In genomic region chr11:74649095-74649646, GRCm38 (mm10) we compare ENCODE assay signal across 8 mouse cellular contexts. TPM values are rescaled to one million over a fixed set of nuclear protein-coding genes. Genes with fewer than 3 reads are reported as not detected.
A peak's percentile ranks its signal among the peaks of the same experiment; 100 is the strongest.
DNase-seq lines count a peak whose midpoint lies in the region; ATAC-seq and TF ChIP-seq lines count a peak whose summit lies in the region.

Gene Cluh, plus strand, starts transcription at chr11:74649495.

- peak within 1 kb of the TSS; percentile 95 for H3K4me2 ChIP-seq in forebrain, embryonic 12.5 days
- peak within 1 kb of the TSS; percentile 96 for H3K4me2 ChIP-seq in heart, postnatal 0 days (ENCODE audit: low read depth, low read length)
- peak within 1 kb of the TSS; percentile 96 for H3K4me2 ChIP-seq in liver, embryonic 16.5 days (ENCODE audit: low read depth, low read length)
- peak within 1 kb of the TSS; percentile 96 for H3K4me2 ChIP-seq in neural tube, embryonic 13.5 days

- peak; percentile 89 for DNase-seq in c-Kit-positive CD71-positive TER-119-positive erythroid progenitor cells, embryonic 14.5 days (ENCODE audit: low spot score)
- peak; percentile 98 for DNase-seq in heart, postnatal 0 days (ENCODE audit: low spot score)
- peak; percentile 98 to 99 for DNase-seq in kidney, postnatal 4 days

- no peaks in the 10 kb centered on the region for H3K9me3 ChIP-seq in E14TG2a.4 (ENCODE audit: low read length)
- no peaks in the 10 kb centered on the region for H3K9me3 ChIP-seq in forebrain, embryonic 12.5 days
- no peaks in the 10 kb centered on the region for H3K9me3 ChIP-seq in heart, postnatal 0 days (replicated peaks; ENCODE audit: control insufficient read depth, low read length)
- no peaks in the 10 kb centered on the region for H3K9me3 ChIP-seq in liver, embryonic 16.5 days (replicated peaks; ENCODE audit: control insufficient read depth, low read length)
- no peaks in the 10 kb centered on the region for H3K9me3 ChIP-seq in neural tube, embryonic 13.5 days

- TF ChIP-seq CTCF in E14TG2a.4 (conservative IDR thresholded peaks at IDR 0.05; ENCODE audit: low read length): no peak
- TF ChIP-seq CTCF in heart, postnatal 0 days (IDR thresholded peaks at IDR 0.05; ENCODE audit: low read depth): no peak
- TF ChIP-seq CTCF in testis, adult 2 months (IDR thresholded peaks at IDR 0.05; ENCODE audit: control insufficient read depth, insufficient read depth, insufficient replicate concordance, low read depth, low read length): no peak

- peak within 1 kb of the TSS; percentile 99 for H3K4me3 ChIP-seq in E14TG2a.4 (replicated peaks; ENCODE audit: low read length)
- H3K4me3 ChIP-seq in forebrain, embryonic 12.5 days (replicated peaks): peak within 1 kb of the TSS; percentile 95
- peak within 1 kb of the TSS; percentile 99 for H3K4me3 ChIP-seq in heart, postnatal 0 days (ENCODE audit: low read depth, low read length)
- H3K4me3 ChIP-seq in liver, embryonic 16.5 days (ENCODE audit: low read depth, low read length): peak within 1 kb of the TSS; percentile 88
- H3K4me3 ChIP-seq in neural tube, embryonic 13.5 days: peak within 1 kb of the TSS; percentile 92
- H3K4me3 ChIP-seq in testis, adult 2 months (ENCODE audit: control insufficient read depth, low read depth, low read length): peak within 1 kb of the TSS; percentile 85

- no peaks in the 10 kb centered on the region for H3K27me3 ChIP-seq in E14TG2a.4 (ENCODE audit: insufficient read depth, low read length)
- H3K27me3 ChIP-seq in forebrain, embryonic 12.5 days: no peaks in the 10 kb centered on the region
- no peaks in the 10 kb centered on the region for H3K27me3 ChIP-seq in heart, postnatal 0 days (ENCODE audit: control insufficient read depth, insufficient read depth, low read length)
- H3K27me3 ChIP-seq in liver, embryonic 16.5 days (ENCODE audit: control insufficient read depth, insufficient read depth, low read depth, low read length): no peaks in the 10 kb centered on the region
- H3K27me3 ChIP-seq in neural tube, embryonic 13.5 days: no peaks in the 10 kb centered on the region
- no peaks in the 10 kb centered on the region for H3K27me3 ChIP-seq in testis, adult 2 months (ENCODE audit: control insufficient read depth, insufficient read depth, low read length)

- peaks cover 37% of the 10 kb centered on the region for H3K36me3 ChIP-seq in E14TG2a.4 (ENCODE audit: insufficient read depth, low read length)
- 0 out of 2 replicates have a peak, but pooled peaks cover 4% of the 10 kb centered on the region for H3K36me3 ChIP-seq in forebrain, embryonic 12.5 days (replicated peaks)
- no peaks in the 10 kb centered on the region for H3K36me3 ChIP-seq in heart, postnatal 0 days (replicated peaks; ENCODE audit: control insufficient read depth, insufficient read depth, low read length)
- H3K36me3 ChIP-seq in liver, embryonic 16.5 days (ENCODE audit: control insufficient read depth, insufficient read depth): no peaks in the 10 kb centered on the region
- H3K36me3 ChIP-seq in neural tube, embryonic 13.5 days: no peaks in the 10 kb centered on the region
- no peaks in the 10 kb centered on the region for H3K36me3 ChIP-seq in testis, adult 2 months (ENCODE audit: control insufficient read depth, insufficient read depth, low read length)

- peak; percentile 51 for TF ChIP-seq POLR2A in testis, adult 2 months (IDR thresholded peaks at IDR 0.05; ENCODE audit: control insufficient read depth, low read depth, low read length)

- ATAC-seq in forebrain, embryonic 12.5 days (ENCODE audit: low FRiP score): peak; percentile 92
- ATAC-seq in heart, postnatal 0 days (ENCODE audit: insufficient read depth, low read depth): peak; percentile 93
- ATAC-seq in liver, embryonic 16.5 days (ENCODE audit: low read depth): peak; percentile 90
- ATAC-seq in neural tube, embryonic 13.5 days (ENCODE audit: low read depth): peak; percentile 90

- peak; percentile 88; the same call in 1 of the 2 replicates for TF ChIP-seq EP300 in heart, postnatal 0 days (IDR thresholded peaks at IDR 0.05; ENCODE audit: low read depth)

- H3K27ac ChIP-seq in forebrain, embryonic 12.5 days: peak within 1 kb of the TSS; percentile 67
- peak within 1 kb of the TSS; percentile 94 for H3K27ac ChIP-seq in heart, postnatal 0 days (ENCODE audit: low read depth)
- peak within 1 kb of the TSS; percentile 84 for H3K27ac ChIP-seq in liver, embryonic 16.5 days (ENCODE audit: low read length)
- H3K27ac ChIP-seq in neural tube, embryonic 13.5 days (replicated peaks): peak within 1 kb of the TSS; percentile 77
- H3K27ac ChIP-seq in testis, adult 2 months (ENCODE audit: control insufficient read depth, insufficient read depth, low read depth, low read length): peak within 1 kb of the TSS; percentile 94

- H3K9ac ChIP-seq in forebrain, embryonic 12.5 days: peak within 1 kb of the TSS; percentile 80
- peak within 1 kb of the TSS; percentile 97 for H3K9ac ChIP-seq in heart, postnatal 0 days (replicated peaks; ENCODE audit: low read depth, low read length)
- H3K9ac ChIP-seq in liver, embryonic 16.5 days (ENCODE audit: low read depth, low read length): peak within 1 kb of the TSS; percentile 81
- H3K9ac ChIP-seq in neural tube, embryonic 13.5 days: peak within 1 kb of the TSS; percentile 89

- H3K4me1 ChIP-seq in E14TG2a.4 (replicated peaks; ENCODE audit: low read depth, low read length): peaks cover 72% of the 10 kb centered on the region
- H3K4me1 ChIP-seq in forebrain, embryonic 12.5 days: peaks cover 34% of the 10 kb centered on the region
- peaks cover 29% of the 10 kb centered on the region for H3K4me1 ChIP-seq in heart, postnatal 0 days (ENCODE audit: control insufficient read depth, insufficient read depth)
- H3K4me1 ChIP-seq in liver, embryonic 16.5 days (ENCODE audit: control insufficient read depth, low read depth, low read length): peaks cover 41% of the 10 kb centered on the region
- peaks cover 52% of the 10 kb centered on the region for H3K4me1 ChIP-seq in neural tube, embryonic 13.5 days (replicated peaks)
- peaks cover 10% of the 10 kb centered on the region for H3K4me1 ChIP-seq in testis, adult 2 months (ENCODE audit: control insufficient read depth, insufficient read depth, low read length)

- under 1% methylated on average over 57 of the region's 58 CpGs for WGBS in forebrain, embryonic 12.5 days
- under 1% methylated on average over 52 of the region's 58 CpGs for WGBS in heart, postnatal 0 days
- WGBS in liver, embryonic 16.5 days (ENCODE audit: insufficient replicate concordance): 0% methylated on average over 58 of the region's 58 CpGs
- WGBS in neural tube, embryonic 13.5 days: under 1% methylated on average over 58 of the region's 58 CpGs

RNA-seq across cellular contexts. Expression of gene Cluh, which starts in this region (rescaled TPM):
- polyA plus RNA-seq in forebrain, embryonic 12.5 days (2016; fragmentation: Nextera tagmentation; extraction: Ambion mirVana): 18.0 and 18.5 TPM in 2 replicates
- total RNA-seq in heart, postnatal 0 days (2014; rRNA removed; ENCODE audit: low replicate concordance): 241 and 291 TPM in 2 replicates
- polyA plus RNA-seq in heart, postnatal 0 days (2015; fragmentation: Nextera tagmentation; extraction: Ambion mirVana): 52.7 and 61.4 TPM in 2 replicates
- 30.6 and 35.3 TPM in 2 replicates for polyA plus RNA-seq in liver, embryonic 16.5 days (2015; fragmentation: Nextera tagmentation; extraction: Ambion mirVana)
- polyA plus RNA-seq in neural tube, embryonic 13.5 days (2015; fragmentation: Nextera tagmentation; extraction: Ambion mirVana): 16.3 and 16.9 TPM in 2 replicates
- 37.1 and 40.6 TPM in 2 replicates for polyA plus RNA-seq in testis, adult 2 months (2012; rRNA removed)

Comparison
In these comparisons a context has a peak if more than half of its experiments do, and no peak if none do; other contexts are left out.
1. Peak in every context shown above with its lines: DNase-seq, ATAC-seq, H3K4me3 ChIP-seq and H3K27ac ChIP-seq.